Mouse (Mus musculus) midbrain, embryonic 14.5 days (tissue): ENCODE data around the gene Rassf6. TPM values are rescaled to one million over a fixed set of nuclear protein-coding genes. Genes with fewer than 3 reads are reported as not detected.

ENCODE experiments used
- ATAC-seq: fragments of 200-750 bp; cut with Nextera tagmentation; 2 replicates; pipeline ENCODE4 v1.8.0; 2017; ENCODE audit warnings: moderate number of reproducible peaks, moderate library complexity; ENCODE audit not compliant: low FRiP score, low TSS enrichment
- DNase-seq: peaks from one replicate; pipeline ENCODE4 v3.0.0-alpha.2; 2015
- H3K27ac ChIP-seq: fragments of 300-500 bp; sonication (generic); replicated peaks from 2 replicates; pipeline ENCODE4 v1.5.1; 2014; ENCODE audit warnings: mild to moderate bottlenecking, low read depth, low read length, moderate library complexity
- H3K27me3 ChIP-seq: fragments of 300-500 bp; sonication (generic); 2 replicates; pipeline ENCODE4 v1.6.1; 2014; ENCODE audit warnings: low read length, control low read depth, mixed read lengths; ENCODE audit not compliant: control insufficient read depth, insufficient read depth
- H3K36me3 ChIP-seq: fragments of 300-500 bp; sonication (generic); 2 replicates; pipeline ENCODE4 v1.6.1; 2014; ENCODE audit warnings: low read length, control low read depth; ENCODE audit not compliant: control insufficient read depth, insufficient read depth
- H3K4me1 ChIP-seq: fragments of 300-500 bp; sonication (generic); 2 replicates; pipeline ENCODE4 v1.6.1; 2014; ENCODE audit warnings: mild to moderate bottlenecking, antibody characterized with exemption, low read length, control low read depth; ENCODE audit not compliant: control insufficient read depth, insufficient read depth
- H3K4me2 ChIP-seq: fragments of 300-500 bp; sonication (generic); 2 replicates; pipeline ENCODE4 v1.6.1; 2014; ENCODE audit warnings: mild to moderate bottlenecking, low read length, moderate library complexity
- H3K4me3 ChIP-seq: fragments of 300-500 bp; sonication (generic); replicated peaks from 2 replicates; pipeline ENCODE4 v1.5.1; 2014; ENCODE audit warnings: low read depth, low read length
- H3K9ac ChIP-seq: fragments of 300-500 bp; sonication (generic); replicated peaks from 2 replicates; pipeline ENCODE4 v1.6.1; 2014; ENCODE audit warnings: mild to moderate bottlenecking, low read length, moderate library complexity
- H3K9me3 ChIP-seq: fragments of 300-500 bp; sonication (generic); 2 replicates; pipeline ENCODE4 v1.6.1; 2016; ENCODE audit warnings: low read length, control low read depth, mixed read lengths; ENCODE audit not compliant: control insufficient read depth
- WGBS: fragments of 180-500 bp; shearing (Covaris S2); extraction: QIAGEN DNeasy Blood & Tissue Kit; methylation state at CpG from one replicate; pipeline ENCODE4 v1.1.7; 2014; 5-methylcytosine and 5-hydroxymethylcytosine counted together
- polyA plus RNA-seq: library from polyadenylated mRNA; unstranded; fragments of >200 nt; fragmentation: Nextera tagmentation; extraction: Ambion mirVana; gene quantifications from 2 replicates; pipeline ENCODE4 v1.2.1, GENCODE M21; 2014

Gene Rassf6
- 0.68 and 1.0 TPM in 2 replicates for polyA plus RNA-seq

DNA sequence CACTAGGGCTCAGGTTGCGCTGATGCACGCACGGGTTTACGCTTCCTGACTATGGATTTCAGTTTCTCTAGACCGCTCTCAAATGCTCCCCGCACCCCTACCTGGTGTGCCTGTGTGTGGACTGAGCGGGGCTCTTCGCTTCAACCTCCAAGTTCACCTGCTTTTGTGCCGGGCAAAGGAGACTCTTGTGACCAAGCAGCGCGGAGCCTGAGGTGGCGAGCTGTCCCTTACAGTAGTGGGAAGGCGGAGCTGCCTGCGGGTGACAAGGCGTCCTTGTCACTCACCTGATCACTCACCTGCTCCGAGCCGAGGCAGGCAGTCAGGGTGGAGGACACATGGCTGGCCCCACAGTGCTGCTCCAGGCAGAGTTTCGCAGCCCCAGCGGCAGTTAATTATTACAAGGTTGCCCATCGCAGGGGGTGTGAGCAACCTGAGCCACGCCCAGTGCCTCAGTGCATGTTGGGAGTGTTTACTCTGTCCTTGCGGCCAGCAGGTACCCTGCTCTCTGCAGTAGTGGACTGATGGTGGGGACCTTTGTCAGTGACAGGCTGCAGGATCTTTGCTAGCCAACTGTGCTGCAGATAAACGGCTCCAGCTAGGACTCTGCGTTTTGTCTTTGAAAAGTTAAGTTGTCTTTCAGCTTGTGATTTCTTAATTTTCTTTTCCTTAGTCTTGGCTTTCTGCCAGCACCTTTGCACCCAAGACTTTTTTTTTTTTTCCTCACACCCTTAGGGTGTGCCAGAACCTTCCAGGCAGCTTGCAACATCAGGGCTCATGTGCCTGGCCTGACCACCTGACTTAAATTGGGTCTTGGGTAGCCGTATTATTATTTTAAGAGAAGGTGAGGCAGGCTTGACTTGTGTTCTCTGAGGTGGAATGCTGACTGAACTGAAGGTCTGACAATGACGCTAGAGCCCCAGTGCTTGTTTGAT, at the start of gene Rassf6:
Gene Rassf6, minus strand, starts transcription at position 372 of the 932 bp plus-strand sequence.
- Histone ChIP-seq H3K9me3 (no peaks in the 10 kb centered on the region), H3K4me3 (peak within 1 kb of the TSS; percentile 45), H3K9ac (peak within 1 kb of the TSS; percentile 55), H3K4me1 (0 out of 2 replicates have a peak, but pooled peaks cover 3% of the 10 kb centered on the region), H3K36me3 (no peaks in the 10 kb centered on the region), H3K27ac (no peak within 1 kb of the TSS), H3K27me3 (peaks cover 4% of the 10 kb centered on the region; the same call in 1 of the 2 replicates), H3K4me2 (peak within 1 kb of the TSS; percentile 68)
- DNase-seq (peak; percentile 38), ATAC-seq (peak; percentile 49)
- 11% methylated on average over 26 of the region's 26 CpGs for WGBS

- Histone ChIP-seq H3K4me1 (no peaks in the 10 kb centered on the region), H3K4me3 (no peak overlapping the region), H3K36me3 (no peaks in the 10 kb centered on the region), H3K27ac (no peak overlapping the region), H3K4me2 (no peak overlapping the region), H3K27me3 (no peaks in the 10 kb centered on the region), H3K9me3 (no peaks in the 10 kb centered on the region), H3K9ac (no peak overlapping the region)
- DNase-seq = no peak
- WGBS = 93% methylated on average over 8 of the region's 8 CpGs
- no peak for ATAC-seq
Observed at GRCm38 (mm10) chr5:90689426-90690128, 49.1 kb upstream of the Rassf6 start.

GRCm38 (mm10) chr5:90687913-90688312, 47.5 kb upstream of the Rassf6 start:
- Histone ChIP-seq H3K9ac (no peak overlapping the region), H3K27me3 (no peaks in the 10 kb centered on the region), H3K27ac (no peak overlapping the region), H3K4me3 (no peak overlapping the region), H3K4me2 (no peak overlapping the region), H3K36me3 (no peaks in the 10 kb centered on the region), H3K9me3 (no peaks in the 10 kb centered on the region), H3K4me1 (no peaks in the 10 kb centered on the region)
- no peak for ATAC-seq
- WGBS = 94% methylated on average over 10 of the region's 10 CpGs
- DNase-seq = no peak

GRCm38 (mm10) chr5:90684994-90685393, 44.5 kb upstream of the Rassf6 start:
- Histone ChIP-seq H3K27ac (no peak overlapping the region), H3K36me3 (no peaks in the 10 kb centered on the region), H3K4me1 (no peaks in the 10 kb centered on the region), H3K4me2 (no peak overlapping the region), H3K9ac (no peak overlapping the region), H3K27me3 (no peaks in the 10 kb centered on the region), H3K9me3 (no peaks in the 10 kb centered on the region), H3K4me3 (no peak overlapping the region)
- 51% methylated on average over 4 of the region's 4 CpGs for whole genome bisulfite sequencing
- ATAC-seq = no peak
- DNase-seq = no peak

- no peak overlapping the region for H3K4me3 ChIP-seq
- DNase-seq = no peak
- H3K4me2 ChIP-seq = no peak overlapping the region
- ATAC-seq = no peak
- H3K4me1 ChIP-seq = no peaks in the 10 kb centered on the region
- no peak overlapping the region for H3K27ac ChIP-seq
- no peaks in the 10 kb centered on the region for H3K36me3 ChIP-seq
- H3K9me3 ChIP-seq = no peaks in the 10 kb centered on the region
- H3K9ac ChIP-seq = no peak overlapping the region
- 89% methylated on average over 4 of the region's 4 CpGs for WGBS
- H3K27me3 ChIP-seq = no peaks in the 10 kb centered on the region
Observed at GRCm38 (mm10) chr5:90681842-90682241, 41.4 kb upstream of the Rassf6 start.

DNA sequence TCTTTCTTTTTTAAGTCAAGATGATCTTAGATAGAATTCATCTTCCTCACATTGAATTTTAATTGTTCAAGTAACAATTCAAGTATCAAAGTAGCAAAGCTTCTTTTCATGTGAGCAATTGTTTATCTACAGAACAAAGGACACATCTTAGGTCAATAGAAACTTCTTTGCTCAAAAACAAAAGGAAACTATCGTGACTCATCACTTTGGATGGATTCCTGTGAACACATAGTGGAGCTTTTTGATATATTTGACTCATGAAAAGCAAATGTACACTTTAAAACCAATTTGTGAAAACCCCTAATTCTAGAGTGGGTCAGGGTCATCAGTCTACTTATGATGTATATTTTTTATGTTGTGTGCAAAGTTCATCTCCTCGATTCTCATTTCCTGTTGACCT, 37.1 kb upstream of the Rassf6 start:
- 81% methylated on average over 2 of the region's 2 CpGs for WGBS
- H3K4me1 ChIP-seq = no peaks in the 10 kb centered on the region
- no peaks in the 10 kb centered on the region for H3K27me3 ChIP-seq
- H3K9me3 ChIP-seq = no peaks in the 10 kb centered on the region
- no peak overlapping the region for H3K4me3 ChIP-seq
- no peaks in the 10 kb centered on the region for H3K36me3 ChIP-seq
- H3K4me2 ChIP-seq = no peak overlapping the region
- ATAC-seq (no peak), DNase-seq (no peak)
- H3K27ac ChIP-seq = no peak overlapping the region
- H3K9ac ChIP-seq = no peak overlapping the region

DNA sequence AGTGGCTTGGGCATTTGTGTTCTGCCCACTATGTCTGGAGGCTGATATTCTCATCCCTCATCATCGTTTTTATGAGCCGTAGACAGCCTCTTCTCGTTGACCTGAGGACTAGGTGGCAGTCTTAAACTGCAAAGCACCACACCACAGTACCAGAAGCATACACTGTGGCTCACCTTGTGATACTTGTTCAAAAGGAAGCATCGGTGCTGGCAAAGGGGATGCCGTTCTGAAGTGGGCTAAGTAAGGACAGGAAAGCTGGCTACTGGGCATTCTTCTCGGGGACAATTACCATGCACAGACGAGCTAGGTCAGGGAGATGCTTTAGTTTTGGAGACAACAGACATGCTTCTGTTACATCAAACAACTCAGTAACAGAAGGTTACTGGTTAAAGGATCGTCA, 21.4 kb upstream of the Rassf6 start:
- DNase-seq (no peak), ATAC-seq (0 out of 2 replicates have a peak, but pooled peaks have one; percentile 21)
- WGBS = 67% methylated on average over 8 of the region's 8 CpGs

GRCm38 (mm10) chr5:90661436-90661835, 21.0 kb upstream of the Rassf6 start:
- DNase-seq = peak; percentile 82
- Histone ChIP-seq H3K9ac (no peak overlapping the region), H3K4me2 (no peak overlapping the region), H3K4me1 (no peaks in the 10 kb centered on the region), H3K27me3 (no peaks in the 10 kb centered on the region), H3K4me3 (no peak overlapping the region), H3K27ac (no peak overlapping the region), H3K9me3 (no peaks in the 10 kb centered on the region), H3K36me3 (no peaks in the 10 kb centered on the region)
- 19% methylated on average over 9 of the region's 9 CpGs for WGBS
- peak; percentile 51; the same call in 1 of the 2 replicates for ATAC-seq

More for the DNA sequence above, 21.4 kb upstream of the Rassf6 start:
- H3K27me3 ChIP-seq = no peaks in the 10 kb centered on the region
- H3K36me3 ChIP-seq = no peaks in the 10 kb centered on the region
- no peaks in the 10 kb centered on the region for H3K4me1 ChIP-seq
- H3K9ac ChIP-seq = no peak overlapping the region
- no peak overlapping the region for H3K4me3 ChIP-seq
- H3K9me3 ChIP-seq = no peaks in the 10 kb centered on the region
- no peak overlapping the region for H3K4me2 ChIP-seq
- H3K27ac ChIP-seq = no peak overlapping the region
